Mouse (Mus musculus) stomach, postnatal 0 days (tissue): ENCODE measurements at regions not wholly inside any gene's neighbourhood (a gene's known extent, or its start where the extent isn't known, plus 50 kb on each side); places are given as distances from the start of the nearest gene placed in this dataset.
"Not testable (repeated sequence)": the region's sequence is repeated elsewhere in the genome, so short reads cannot be mapped to it uniquely, and the experiment has no call there.

ENCODE experiments used
- CTCF ChIP-seq: IDR thresholded peaks from 2 replicates; pipeline ENCODE4 v1.5.1; 2016; ENCODE audit warnings: antibody characterized with exemption, low read depth, mild to moderate bottlenecking, moderate library complexity
- EP300 ChIP-seq: optimal IDR thresholded peaks from 2 replicates; pipeline ENCODE3; 2016; ENCODE audit warnings: antibody characterized with exemption

GRCm38 (mm10) chr12:113424598-113425208 is 64.6 kb upstream of the Adam6b start:
- TF ChIP-seq CTCF, EP300: not testable (repeated sequence)
